Mouse (Mus musculus) embryo, embryonic 11 days (tissue): Measurements from ENCODE around the gene Cend1.

Experiments
- DNase-seq: peaks from one replicate; pipeline ENCODE4 v3.0.0-alpha.2; 2015

The Cend1 gene

DNA sequence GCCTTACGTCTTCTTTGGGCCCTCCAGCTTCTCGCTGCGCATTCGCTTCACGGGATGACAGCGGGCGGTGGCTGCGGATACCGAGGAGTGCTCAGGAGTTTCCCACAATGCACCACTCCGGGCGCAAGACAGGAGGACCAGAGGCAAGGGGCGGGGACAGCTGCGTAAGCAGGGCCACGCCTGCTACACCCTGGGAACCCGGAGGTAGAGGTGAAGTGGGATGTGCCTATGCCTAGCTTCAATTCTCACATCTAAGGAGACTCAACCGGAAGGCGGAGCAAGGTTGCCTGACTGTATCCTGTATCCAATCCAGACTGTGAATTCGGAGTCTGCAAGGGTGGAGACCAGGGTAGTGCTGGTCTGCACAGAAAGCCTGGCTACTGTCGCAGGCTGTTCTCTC is at the start of gene Cend1:
Cend1 (minus strand) TSS at position 182 of the 400 bp plus-strand sequence.
- peak; percentile 90 for DNase-seq

DNA sequence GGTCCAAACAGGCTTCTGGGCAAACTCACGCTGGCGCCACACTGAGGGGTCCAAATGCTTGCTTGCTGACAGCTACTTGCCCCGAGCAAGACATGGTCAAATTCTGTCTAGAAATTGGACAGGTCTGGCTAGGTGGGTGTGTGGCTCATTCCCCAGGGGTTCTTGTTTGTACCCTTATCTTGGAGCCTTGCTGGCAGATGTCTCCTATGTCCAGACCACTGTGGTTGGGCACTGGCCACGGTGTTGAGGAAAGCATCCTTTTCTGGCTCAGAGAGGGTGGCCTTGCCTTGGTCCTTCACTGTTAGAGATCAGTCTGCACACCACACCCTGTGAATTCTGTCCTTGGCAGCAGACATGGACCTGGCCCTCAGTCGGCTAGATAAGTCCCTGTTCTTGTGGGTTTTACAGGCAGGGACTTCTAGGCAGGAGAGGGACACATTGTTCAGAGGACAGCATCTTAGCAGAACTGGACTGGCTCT is 49.0 kb upstream of the Cend1 start:
- no peak for DNase-seq

- DNase-seq, result no peak
These were observed 48.4 kb upstream of the Cend1 start for GRCm38 (mm10) chr7:141477578-141478269.

DNA sequence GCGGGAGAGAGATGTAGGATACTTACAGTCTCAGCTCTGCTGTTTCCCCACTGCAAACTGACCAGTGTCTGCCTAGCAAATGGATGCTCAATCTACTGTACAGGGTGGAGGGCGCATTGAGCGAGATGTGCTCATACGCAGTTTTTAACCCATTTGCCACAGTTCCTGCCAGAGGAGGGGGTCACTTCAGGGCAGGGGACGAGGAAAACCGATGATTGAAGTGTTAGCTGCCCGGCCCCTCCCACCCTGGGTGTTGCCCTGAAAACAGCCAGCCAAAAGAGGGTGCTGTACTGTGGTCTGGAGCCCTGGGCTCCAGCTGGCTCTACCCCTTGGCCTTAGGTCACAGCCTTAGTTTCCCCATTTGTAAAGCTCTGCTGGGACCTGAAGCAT is 47.7 kb upstream of the Cend1 start:
- no peak for DNase-seq

DNA sequence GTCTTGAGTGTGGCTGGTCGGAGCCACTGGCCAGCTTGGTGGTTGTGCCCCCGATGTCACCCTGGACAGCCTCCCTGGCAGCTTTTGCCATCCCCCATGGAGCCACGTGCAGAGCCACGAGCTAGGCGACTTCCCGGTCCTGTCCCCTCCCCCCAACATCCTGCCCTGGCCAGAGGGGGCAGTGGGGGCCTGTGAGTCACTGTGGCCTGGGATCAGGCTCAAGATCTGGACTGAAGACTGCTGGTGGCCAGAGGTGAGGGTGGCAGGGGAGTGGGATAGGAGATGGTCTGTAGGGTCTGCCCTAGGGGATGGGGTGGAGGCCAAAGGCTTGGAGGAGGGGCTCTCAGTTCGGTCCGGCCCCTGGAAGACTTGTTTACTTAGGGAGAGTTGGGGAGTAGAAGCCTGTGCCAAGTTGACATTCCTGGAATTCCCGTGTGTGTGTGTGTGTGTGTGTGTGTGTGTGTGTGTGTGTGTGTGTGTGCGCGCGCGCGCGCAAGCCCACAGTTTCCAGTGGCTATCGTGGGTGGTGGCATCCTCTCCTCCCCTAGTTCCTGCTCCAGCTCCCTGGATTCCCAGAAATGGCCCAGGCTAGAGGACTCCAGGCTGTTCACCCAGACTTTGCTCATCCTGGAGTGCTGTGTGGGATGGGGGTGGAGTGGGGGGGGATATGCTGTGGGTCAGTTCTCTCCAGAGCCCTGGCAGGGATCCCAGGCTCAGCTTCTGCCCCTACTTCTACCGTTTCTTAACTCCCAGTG is 47.1 kb upstream of the Cend1 start:
- DNase-seq, result peak; percentile 69

DNA sequence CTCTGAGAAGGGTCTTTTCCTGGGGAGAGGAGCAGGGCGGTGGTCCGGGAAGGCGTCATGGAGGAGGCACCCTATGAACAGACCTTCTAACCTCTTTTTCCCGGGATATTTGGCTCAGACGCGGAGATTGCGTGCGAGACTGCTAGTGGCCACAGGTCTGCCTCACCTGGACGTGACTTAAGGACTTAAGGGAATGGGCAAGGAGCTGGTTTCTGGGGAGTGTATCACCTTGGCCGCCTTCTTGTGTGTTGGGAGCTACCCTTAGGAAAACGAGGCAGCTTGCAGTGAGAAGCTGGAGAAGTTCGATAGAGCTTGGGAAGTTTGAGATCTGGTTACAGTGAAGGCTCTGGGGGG is 46.5 kb upstream of the Cend1 start:
- no peak for DNase-seq

- DNase-seq, result peak; percentile 94
These were observed 45.9 kb upstream of the Cend1 start, which contains the start of the genes Polr2l and Tspan4 for GRCm38 (mm10) chr7:141475011-141475804. Gene Polr2l, minus strand, starts transcription at chr7:141475132. Gene Tspan4, plus strand, starts transcription at chr7:141475240.

- no peak for DNase-seq
These were observed 44.9 kb upstream of the Cend1 start for GRCm38 (mm10) chr7:141474160-141474559.

GRCm38 (mm10) chr7:141472763-141473162 is 43.5 kb upstream of the Cend1 start:
- DNase-seq, result no peak

DNA sequence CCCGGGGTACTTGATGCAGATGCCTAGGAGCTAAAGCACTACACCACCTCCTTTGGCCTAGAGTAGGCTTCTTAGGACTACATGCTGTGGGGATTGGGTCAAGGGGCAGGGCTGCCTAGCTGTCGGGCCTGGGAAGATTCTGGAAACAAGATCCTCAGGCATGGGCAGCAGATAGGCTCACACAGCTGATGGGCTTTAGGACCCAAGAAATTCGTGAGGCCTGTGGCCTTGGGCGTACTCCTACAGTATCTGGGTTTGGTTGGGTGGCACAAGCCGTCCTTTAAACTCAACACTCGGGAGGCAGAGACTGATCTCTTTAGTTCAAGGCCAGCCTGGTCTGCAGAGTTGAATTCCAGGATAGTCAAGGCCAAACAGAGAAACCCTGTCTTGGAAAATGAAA is 42.9 kb upstream of the Cend1 start:
- no peak for DNase-seq

GRCm38 (mm10) chr7:141471236-141471635 is 41.9 kb upstream of the Cend1 start:
- DNase-seq, result no peak

- no peak for DNase-seq
These were observed 41.3 kb upstream of the Cend1 start for GRCm38 (mm10) chr7:141470637-141470944.

- no peak for DNase-seq
These were observed 40.8 kb upstream of the Cend1 start for GRCm38 (mm10) chr7:141469901-141470636.

- DNase-seq, result no peak
These were observed 40.1 kb upstream of the Cend1 start for GRCm38 (mm10) chr7:141469352-141469751.

GRCm38 (mm10) chr7:141468522-141469211 is 39.4 kb upstream of the Cend1 start:
- peak; percentile 86 for DNase-seq

GRCm38 (mm10) chr7:141468164-141468521 is 38.9 kb upstream of the Cend1 start:
- peak; percentile 24 for DNase-seq

- peak; percentile 93 for DNase-seq
These were observed 38.1 kb upstream of the Cend1 start, which contains the start of gene Cd151 for GRCm38 (mm10) chr7:141467230-141468030. Gene Cd151, plus strand, starts transcription at chr7:141467392.

DNA sequence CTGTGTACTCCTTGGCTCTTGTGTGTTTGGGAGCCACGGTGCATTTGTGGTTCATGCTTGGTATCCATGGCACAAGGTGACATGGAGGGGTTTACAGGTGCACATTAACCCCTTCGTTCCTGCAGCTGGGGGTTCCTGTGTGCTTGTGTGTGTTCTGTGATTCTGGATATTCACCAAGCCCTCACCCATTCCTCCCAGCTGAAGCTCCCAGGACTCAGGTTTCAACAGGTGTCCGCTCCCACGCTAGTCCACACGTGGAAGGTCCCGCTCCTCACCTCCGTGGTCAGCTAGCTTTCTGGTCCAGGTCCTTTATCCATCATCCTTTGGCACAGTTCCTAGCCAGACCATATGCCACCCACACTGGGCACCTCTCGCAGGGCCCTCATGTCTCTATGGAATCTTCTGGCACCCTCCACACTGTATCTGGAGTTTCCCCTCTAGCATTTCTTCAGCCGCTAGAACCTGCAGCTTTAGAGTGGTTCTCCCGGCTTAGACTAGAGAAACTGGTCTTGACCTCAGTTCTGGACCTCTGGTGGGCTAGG is 37.4 kb upstream of the Cend1 start:
- DNase-seq, result no peak

DNA sequence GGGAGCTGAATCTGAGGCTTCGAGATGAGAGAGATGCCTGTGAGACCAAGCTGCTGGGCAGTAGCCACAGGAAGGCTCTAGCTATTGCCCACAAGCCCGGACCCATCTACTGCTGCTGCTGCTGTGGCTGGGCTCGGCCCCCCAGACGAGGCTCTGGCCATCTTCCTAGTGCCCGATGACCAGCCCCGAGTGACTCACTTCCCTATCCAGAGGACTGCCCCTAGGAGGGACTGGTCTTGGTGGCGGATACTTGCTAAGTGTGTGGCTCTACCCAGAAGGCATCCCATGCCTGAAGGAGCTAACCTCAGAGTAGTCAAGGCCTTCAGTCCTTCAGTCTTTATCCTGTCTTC is 36.7 kb upstream of the Cend1 start:
- no peak for DNase-seq

DNA sequence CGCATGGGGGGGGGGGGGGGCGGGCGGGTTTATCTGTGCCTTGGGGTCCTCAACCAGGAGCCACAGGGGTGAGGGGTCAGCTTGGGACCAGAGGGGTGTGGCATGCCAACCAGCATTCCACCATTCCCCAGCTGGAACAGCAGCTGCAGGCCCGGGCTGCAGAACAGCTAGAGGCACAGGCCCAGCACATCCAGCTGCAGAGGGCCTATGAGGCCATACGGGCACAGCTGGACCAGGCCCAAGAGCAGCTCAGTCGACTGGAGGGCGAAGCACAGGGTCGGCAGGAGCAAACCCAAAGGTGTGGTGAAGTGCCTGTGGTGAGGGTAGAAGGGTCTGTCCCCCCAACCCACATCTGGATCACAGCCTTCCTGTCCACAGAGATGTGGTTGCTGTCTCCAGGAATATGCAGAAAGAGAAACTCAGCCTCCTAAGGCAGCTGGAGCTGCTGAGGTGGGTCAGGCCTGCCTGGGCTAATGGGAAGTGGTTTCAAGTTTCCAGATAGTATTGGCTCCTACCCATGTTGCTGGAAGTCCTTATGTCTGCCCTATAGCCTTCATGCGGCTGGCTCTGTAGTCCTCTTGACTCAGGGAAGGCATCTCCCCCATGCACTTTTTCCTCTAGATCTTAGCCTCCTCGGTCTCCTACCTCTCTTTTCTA is 36.2 kb upstream of the Cend1 start:
- DNase-seq, result peak; percentile 22
